Mouse (Mus musculus): Measurements from ENCODE around the gene Mtch1. TPM values are rescaled to one million over a fixed set of nuclear protein-coding genes. Genes with fewer than 3 reads are reported as not detected.
"Not testable (repeated sequence)": the region's sequence is repeated elsewhere in the genome, so short reads cannot be mapped to it uniquely, and the experiment has no call there.

Gene Mtch1
- total RNA-seq (2021), result 100 to 1,000 TPM; 330 to 395 TPM
- long read RNA-seq, experiment 1, transcript Mtch1-201 (12 exons, 1,952 nt), result minor isoform, 390 of 1,421 reads
- long read RNA-seq, experiment 1, transcript Mtch1-218 (1 exons, 2,292 nt), result minor isoform, 46 of 1,421 reads
- long read RNA-seq, experiment 1, transcript Mtch1-202 (12 exons, 1,897 nt), result major isoform, 827 of 1,421 reads
- long read RNA-seq, experiment 1, transcript Mtch1-207 (13 exons, 1,093 nt), result minor isoform, 36 of 1,421 reads
- long read RNA-seq, experiment 1, partial matches to known transcripts, result 20 of 1,421 reads
- long read RNA-seq, experiment 1, other reads (novel, unspliced or antisense), result 75 of 1,421 reads
- long read RNA-seq, experiment 2, transcript Mtch1-201 (12 exons, 1,952 nt), result minor isoform, 173 of 615 reads
- long read RNA-seq, experiment 2, transcript Mtch1-207 (13 exons, 1,093 nt), result minor isoform, 11 of 615 reads
- long read RNA-seq, experiment 2, transcript Mtch1-202 (12 exons, 1,897 nt), result major isoform, 349 of 615 reads
- long read RNA-seq, experiment 2, transcript Mtch1-218 (1 exons, 2,292 nt), result minor isoform, 28 of 615 reads
- long read RNA-seq, experiment 2, partial matches to known transcripts, result 10 of 615 reads
- long read RNA-seq, experiment 2, other reads (novel, unspliced or antisense), result 30 of 615 reads

- peak; percentile 100 for DNase-seq
These were observed at the start of gene Mtch1 for GRCm38 (mm10) chr17:29347645-29348256. Gene Mtch1 (minus strand): TSS chr17:29347934.

GRCm38 (mm10) chr17:29396821-29397242, 49.1 kb upstream of the Mtch1 start:
- DNase-seq, result peak; percentile 89

GRCm38 (mm10) chr17:29396056-29396799, 48.5 kb upstream of the Mtch1 start:
- DNase-seq, result peak; percentile 49

DNA sequence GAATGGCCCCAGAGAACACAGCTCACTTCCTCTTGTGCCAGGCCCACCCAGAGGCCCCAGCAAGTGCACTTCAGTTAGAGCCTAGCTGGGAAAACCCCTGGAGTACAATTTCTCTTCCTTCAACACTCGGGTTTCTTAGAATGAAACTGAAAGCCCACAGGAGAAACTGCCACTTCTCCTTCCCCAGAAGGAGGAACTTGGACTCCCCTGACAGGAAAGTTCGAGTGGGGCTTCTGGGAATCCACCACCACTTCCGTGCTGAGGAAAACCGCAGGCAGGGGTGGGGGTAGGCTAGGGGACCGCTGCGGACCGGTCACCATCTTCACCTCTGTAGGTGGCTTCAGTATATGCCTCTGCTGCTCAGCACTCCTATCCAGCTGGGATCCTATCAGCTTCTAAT, 47.6 kb upstream of the Mtch1 start:
- no peak for DNase-seq

DNA sequence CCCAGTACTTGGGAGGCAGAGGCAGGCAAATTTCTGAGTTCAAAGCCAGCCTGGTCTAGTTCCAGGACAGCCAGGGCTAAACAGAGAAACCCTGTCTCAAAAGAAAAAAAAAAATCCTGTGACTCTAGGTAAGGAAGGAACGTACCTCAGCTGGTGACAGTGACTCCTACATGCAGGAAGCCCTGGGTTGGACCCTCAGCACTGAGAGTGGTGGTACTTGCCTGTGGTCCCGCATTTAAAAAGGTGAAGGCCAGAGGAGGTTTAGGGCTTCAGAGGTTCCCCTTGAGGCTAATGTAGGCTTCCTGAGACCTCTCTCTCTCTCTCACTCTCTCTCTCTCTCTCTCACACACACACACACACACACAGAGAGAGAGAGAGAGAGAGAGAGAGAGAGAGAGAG, 47.0 kb upstream of the Mtch1 start:
- DNase-seq, result not testable (repeated sequence)

DNA sequence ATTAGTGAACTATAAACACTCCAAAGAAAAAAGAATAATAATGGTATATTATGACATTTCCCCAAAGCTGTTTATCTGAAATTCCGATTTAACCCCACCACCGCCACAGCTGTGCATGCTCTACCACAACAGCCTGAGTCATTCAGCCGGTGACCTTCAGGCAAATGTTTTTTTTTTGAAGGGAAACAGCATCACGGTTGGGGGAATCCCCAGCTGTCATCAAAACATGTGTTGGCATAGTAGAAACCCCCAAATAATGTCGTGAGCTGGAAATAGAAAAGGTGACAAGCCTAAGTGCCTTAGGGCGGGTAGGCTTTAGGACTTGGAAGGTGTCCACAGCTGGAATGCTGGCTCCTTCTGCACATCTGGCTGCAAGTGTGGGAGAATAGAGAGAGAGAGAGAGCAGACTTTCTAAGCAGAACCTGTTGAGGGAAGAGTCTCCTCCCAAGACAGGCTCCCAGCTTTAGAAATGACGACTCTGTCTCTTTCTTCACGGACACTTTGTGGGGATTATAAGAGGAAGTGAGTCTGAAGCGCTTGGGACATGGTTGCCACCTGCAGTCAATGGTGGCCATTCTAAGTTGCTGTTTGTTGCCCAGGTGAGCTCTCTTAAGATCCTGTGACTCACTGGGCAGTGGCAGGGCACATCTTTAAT, 46.5 kb upstream of the Mtch1 start:
- peak; percentile 60 for DNase-seq

- DNase-seq, result no peak
These were observed 45.8 kb upstream of the Mtch1 start for GRCm38 (mm10) chr17:29393335-29394089.

DNA sequence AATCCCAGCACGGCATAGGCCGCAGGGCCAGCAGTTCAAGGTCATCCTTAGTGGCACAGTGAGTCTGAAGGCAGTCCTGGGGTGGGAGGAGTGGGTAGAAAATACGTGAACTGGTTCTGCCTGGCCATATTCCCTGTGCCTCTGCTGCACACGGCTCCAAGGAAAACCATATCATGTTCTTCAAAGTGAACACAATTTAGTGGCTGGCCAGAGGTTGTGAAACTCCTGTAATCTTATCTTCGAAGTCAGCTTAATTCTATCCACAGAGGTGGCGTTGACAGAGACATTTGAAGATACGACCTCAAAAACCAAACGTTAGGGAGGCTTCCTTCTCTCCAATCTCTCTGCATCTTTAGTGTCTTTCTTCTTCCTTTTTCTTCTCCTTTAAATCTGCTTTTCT, 43.5 kb upstream of the Mtch1 start:
- no peak for DNase-seq

DNA sequence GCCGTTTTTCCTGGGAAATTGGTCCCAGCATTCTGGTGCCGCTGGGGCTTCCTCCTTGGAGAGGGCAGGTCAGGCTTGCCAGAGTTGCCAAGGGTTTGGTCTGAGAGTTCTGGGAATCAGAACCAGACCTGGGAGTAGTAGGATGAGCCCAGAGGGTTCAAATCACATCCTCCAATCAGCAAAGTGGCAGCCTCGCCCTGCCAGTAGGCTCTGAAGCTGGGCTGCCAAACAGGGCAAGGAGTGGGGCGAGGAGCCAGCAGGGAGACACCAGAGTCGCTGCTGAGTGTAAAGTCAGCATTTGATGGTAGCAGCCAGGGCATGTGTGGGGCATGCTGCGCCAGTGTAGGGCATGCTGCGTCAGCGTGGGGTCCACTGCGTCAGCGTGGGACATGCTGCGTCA, 41.2 kb upstream of the Mtch1 start:
- peak; percentile 82 for DNase-seq

DNA sequence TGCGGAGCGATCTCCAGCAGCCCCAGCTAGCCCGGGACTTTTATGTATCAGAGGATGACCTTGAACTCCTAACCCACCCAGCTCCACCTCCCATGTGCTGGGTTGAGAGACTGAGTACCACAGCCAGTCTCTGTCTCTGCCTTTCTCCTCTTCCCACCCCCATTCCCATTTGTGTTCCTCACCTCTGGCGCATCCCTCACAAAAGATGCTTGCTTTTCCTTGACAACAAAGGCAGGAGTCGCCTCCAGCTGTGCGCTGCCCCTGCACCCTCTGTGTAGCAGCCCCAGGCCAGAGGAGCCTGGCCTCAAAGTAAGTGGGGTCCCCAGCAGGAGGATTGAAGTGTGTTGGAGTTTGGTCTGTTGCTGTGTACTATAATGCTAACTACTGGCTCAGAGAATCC, 38.0 kb upstream of the Mtch1 start:
- no peak for DNase-seq

GRCm38 (mm10) chr17:29384850-29385438, 37.2 kb upstream of the Mtch1 start:
- DNase-seq, result peak; percentile 95

DNA sequence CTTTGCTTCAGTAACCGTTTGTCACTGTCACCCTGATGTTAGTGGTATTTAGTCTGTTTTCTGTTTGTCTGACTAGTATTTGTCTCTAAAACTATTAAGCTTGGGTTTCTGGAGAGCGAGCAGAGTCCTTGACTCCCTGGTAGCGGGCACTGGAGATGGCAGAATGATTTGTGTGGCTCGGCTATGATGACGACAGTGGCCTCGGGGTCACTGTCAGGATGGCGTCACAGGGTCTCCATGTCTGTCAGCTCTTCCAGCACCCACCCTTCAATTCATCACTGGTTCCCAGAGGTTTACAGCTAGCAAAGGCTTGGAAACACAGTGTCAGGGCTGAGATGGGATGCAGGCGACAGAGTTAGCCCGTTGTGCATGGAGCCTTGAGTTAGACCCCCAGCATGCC, 36.2 kb upstream of the Mtch1 start:
- peak; percentile 80 for DNase-seq

- DNase-seq, result peak; percentile 31
These were observed 34.7 kb upstream of the Mtch1 start for GRCm38 (mm10) chr17:29382417-29382816.

DNA sequence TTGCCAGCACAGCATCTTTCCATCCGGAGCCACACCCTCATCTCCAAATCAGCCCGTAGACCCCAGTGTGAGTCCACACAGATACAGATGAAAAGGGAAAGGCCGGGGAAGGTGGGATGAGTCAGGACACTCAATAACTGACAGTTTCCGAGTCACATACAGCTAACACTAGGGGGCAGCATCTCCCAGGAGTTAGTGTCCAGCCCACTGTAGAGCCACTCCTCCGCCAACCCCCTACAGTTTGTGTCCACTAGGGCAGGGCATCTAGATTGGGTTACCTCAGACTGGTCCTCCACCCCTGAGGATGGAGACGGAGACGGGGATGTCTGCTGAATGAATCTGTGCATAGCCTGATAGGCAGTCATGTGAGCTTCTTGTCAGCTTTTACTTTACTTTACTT, 33.7 kb upstream of the Mtch1 start:
- peak; percentile 86 for DNase-seq

- DNase-seq, result no peak
These were observed 32.5 kb upstream of the Mtch1 start for GRCm38 (mm10) chr17:29380241-29380640.

- DNase-seq, result no peak
These were observed 30.3 kb upstream of the Mtch1 start for GRCm38 (mm10) chr17:29378056-29378455.

- DNase-seq, result no peak
These were observed 28.1 kb upstream of the Mtch1 start for GRCm38 (mm10) chr17:29375871-29376270.

DNA sequence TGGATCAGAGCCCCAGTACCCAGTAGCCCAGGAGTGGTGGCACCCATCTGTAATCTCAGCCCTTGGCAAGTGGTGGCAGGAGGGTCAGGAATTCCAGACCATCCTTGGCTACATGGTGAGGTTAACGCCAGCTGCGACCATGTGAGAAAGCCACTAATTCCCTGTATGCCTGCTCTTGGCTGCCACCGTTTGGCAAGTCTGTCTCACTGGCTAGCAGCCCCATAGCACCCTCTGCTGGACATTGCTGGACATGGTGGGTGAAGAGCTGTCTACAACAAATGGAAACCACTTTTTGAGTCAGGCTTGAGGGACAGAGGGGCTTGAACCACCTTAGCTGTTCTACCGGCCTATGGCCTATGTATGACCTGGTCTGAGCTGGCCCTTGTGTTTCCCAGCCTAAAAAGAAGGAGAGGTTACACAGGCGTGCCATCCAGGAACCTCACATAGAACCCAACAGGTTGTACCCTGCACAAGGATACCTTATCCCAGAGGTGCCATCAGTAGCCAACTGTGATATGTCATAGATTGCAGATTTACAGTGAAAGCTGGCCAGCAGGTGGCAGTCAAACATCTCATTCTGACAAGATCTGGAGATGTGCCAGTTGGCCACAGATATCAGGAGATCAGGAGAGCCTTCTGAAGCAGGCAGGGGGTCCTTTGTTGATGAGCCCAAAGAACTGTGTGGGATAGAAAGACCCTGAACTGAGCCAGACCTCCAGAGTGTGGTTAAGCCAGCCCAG, 23.4 kb upstream of the Mtch1 start:
- DNase-seq, result peak; percentile 96

GRCm38 (mm10) chr17:29368726-29369125, 21.0 kb upstream of the Mtch1 start:
- DNase-seq, result no peak

DNA sequence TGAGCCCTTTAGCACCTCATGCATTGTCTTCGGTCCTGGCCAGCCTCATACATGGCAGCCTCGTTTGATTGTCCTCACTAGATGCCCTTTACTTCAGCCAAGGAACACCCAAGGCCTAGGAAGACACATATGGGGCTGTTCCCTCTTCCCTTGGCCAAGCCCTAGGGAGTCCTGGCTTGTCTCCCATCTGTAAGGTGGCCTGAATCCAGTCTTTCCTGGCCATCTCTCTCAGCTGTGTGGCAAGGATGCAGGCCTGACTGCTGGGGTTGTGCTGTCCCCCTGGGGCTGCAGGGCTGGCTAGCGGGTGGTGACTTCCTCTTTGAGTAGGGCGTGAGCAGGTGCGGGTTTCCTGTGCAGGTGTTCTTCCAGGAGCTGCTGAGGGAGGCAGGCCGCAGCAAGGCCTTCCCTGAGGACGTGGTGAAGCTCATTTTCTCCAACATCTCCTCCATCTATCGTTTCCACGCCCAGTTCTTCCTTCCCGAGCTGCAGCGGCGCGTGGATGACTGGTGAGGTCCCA, 17.4 kb upstream of the Mtch1 start:
- DNase-seq, result peak; percentile 46
